Mouse (Mus musculus): Measurements from ENCODE around the gene Pwp2.

DNA sequence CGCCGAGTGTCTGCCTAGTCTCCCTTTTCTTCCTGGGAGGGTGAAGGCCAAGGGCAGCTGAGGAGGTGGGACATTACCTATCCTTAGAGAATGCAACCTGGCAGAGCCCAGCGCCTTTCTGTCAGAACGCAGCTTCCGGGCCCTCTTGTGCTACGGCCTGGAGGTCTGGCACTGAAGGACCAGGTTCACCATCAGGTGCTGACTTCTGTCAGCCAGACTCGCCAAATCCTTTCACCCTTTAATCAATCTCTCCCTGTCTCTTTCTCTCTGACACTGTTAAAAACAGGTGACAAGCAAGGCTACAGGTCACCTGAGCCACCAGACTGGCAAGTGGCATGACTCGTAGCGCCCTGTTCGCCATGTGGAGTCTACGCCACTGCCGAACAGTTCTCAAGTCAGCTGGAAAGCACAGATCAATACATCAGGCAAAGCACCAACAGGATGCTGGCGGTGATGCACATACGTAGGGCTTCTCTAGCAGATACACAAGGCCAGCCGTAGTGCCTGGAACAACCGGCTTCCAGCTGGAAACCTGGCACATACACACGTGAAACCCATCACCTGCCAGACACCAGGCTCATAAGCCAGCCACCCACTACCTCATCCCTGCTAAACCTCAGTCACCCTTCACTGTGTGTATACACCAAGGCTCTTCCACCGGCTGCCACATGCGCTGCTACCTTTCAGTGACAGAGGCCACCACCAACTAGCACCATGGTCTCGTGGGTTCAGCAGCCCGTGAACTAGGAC is 19.5 kb downstream of the Pwp2 start:
- TF ChIP-seq POLR2A (IDR thresholded peaks at IDR 0.05; ENCODE audit: low read depth, low read length) (no peak), CTCF (conservative IDR thresholded peaks at IDR 0.05; ENCODE audit: insufficient read depth, insufficient read length, low read depth, low read length) (no peak)

Measured in kidney, adult 2 months (tissue).